Mouse (Mus musculus) midbrain, embryonic 12.5 days (tissue): Measurements from ENCODE around the gene Mgarp. TPM values are rescaled to one million over a fixed set of nuclear protein-coding genes. Genes with fewer than 3 reads are reported as not detected.

Experiments used
- ATAC-seq: fragments of 200-750 bp; cut with Nextera tagmentation; 2 replicates; pipeline ENCODE4 v1.8.0; 2017; ENCODE audit warnings: low read depth, moderate TSS enrichment, moderate library complexity; ENCODE audit not compliant: low FRiP score
- H3K27ac ChIP-seq: fragments of 300-500 bp; sonication (generic); replicated peaks from 2 replicates; pipeline ENCODE4 v1.5.1; 2016; ENCODE audit warnings: mild to moderate bottlenecking
- H3K27me3 ChIP-seq: fragments of 300-500 bp; sonication (generic); 2 replicates; pipeline ENCODE4 v1.6.1; 2016; ENCODE audit warnings: mild to moderate bottlenecking
- H3K36me3 ChIP-seq: fragments of 300-500 bp; sonication (generic); 2 replicates; pipeline ENCODE4 v1.6.1; 2016
- H3K4me1 ChIP-seq: fragments of 300-500 bp; sonication (generic); 2 replicates; pipeline ENCODE4 v1.6.1; 2016
- H3K4me2 ChIP-seq: fragments of 300-500 bp; sonication (generic); replicated peaks from 2 replicates; pipeline ENCODE4 v1.6.1; 2016; ENCODE audit warnings: mild to moderate bottlenecking, moderate library complexity
- H3K4me3 ChIP-seq: fragments of 300-500 bp; sonication (generic); 2 replicates; pipeline ENCODE4 v1.5.1; 2016; ENCODE audit warnings: mild to moderate bottlenecking
- H3K9ac ChIP-seq: fragments of 300-500 bp; sonication (generic); replicated peaks from 2 replicates; pipeline ENCODE4 v1.6.1; 2016; ENCODE audit warnings: mild to moderate bottlenecking, moderate library complexity
- H3K9me3 ChIP-seq: fragments of 300-500 bp; sonication (generic); 2 replicates; pipeline ENCODE4 v1.6.1; 2016; ENCODE audit warnings: mild to moderate bottlenecking
- WGBS: fragments of 180-500 bp; shearing (Covaris S2); methylation state at CpG from one replicate; pipeline ENCODE4 v1.1.7; 2016; 5-methylcytosine and 5-hydroxymethylcytosine counted together
- polyA plus RNA-seq: library from polyadenylated mRNA; unstranded; fragments of >200 nt; fragmentation: Nextera tagmentation; extraction: Ambion mirVana; gene quantifications from 2 replicates; pipeline ENCODE4 v1.2.1, GENCODE M21; 2016

Mgarp gene
- polyA plus RNA-seq, 1 experiment from 2014 or later = 19.2 TPM

- WGBS = 47% methylated on average over 31 of the region's 31 CpGs
- ATAC-seq = no peak
- H3K4me3 ChIP-seq = no peak overlapping the region
- H3K27me3 ChIP-seq = no peaks in the 10 kb centered on the region
- peak overlapping the region; percentile 40 for H3K4me2 ChIP-seq
- 0 out of 2 replicates have a peak, but pooled peaks cover 6% of the 10 kb centered on the region for H3K9me3 ChIP-seq
- no peak overlapping the region for H3K27ac ChIP-seq
- no peaks in the 10 kb centered on the region for H3K36me3 ChIP-seq
- H3K9ac ChIP-seq = no peak overlapping the region
- H3K4me1 ChIP-seq = peaks cover under 1% of the 10 kb centered on the region; the same call in 1 of the 2 replicates
These were observed 18.5 kb downstream of the Mgarp start for GRCm38 (mm10) chr3:51377878-51378664.

GRCm38 (mm10) chr3:51375307-51376265, 21.0 kb downstream of the Mgarp start:
- no peak for ATAC-seq
- Histone ChIP-seq H3K9ac (no peak overlapping the region), H3K4me2 (no peak overlapping the region), H3K27ac (no peak overlapping the region), H3K4me1 (no peaks in the 10 kb centered on the region), H3K36me3 (no peaks in the 10 kb centered on the region), H3K4me3 (no peak overlapping the region), H3K9me3 (0 out of 2 replicates have a peak, but pooled peaks cover 6% of the 10 kb centered on the region), H3K27me3 (no peaks in the 10 kb centered on the region)
- 86% methylated on average over 19 of the region's 19 CpGs for WGBS

DNA sequence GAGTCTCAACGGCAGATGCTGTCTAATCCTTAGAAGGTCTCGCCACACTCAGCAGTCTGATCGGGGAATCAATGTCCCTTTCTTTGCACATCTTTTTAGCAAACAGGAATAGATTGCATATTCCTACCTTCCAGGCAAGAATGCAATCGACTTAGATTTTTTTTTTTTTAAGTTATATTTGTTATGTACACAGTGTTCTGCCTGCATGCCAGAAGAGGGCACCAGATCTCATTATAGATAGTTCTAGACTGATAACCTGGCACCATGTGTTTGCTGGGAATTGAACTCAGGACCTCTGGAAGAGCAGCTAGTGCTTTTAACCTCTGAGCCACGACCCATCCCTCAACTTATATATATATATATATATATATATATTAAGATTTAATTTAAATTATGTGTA, 23.0 kb downstream of the Mgarp start:
- Histone ChIP-seq H3K9ac (no peak overlapping the region), H3K9me3 (0 out of 2 replicates have a peak, but pooled peaks cover 6% of the 10 kb centered on the region), H3K4me1 (no peaks in the 10 kb centered on the region), H3K27me3 (no peaks in the 10 kb centered on the region), H3K27ac (no peak overlapping the region), H3K4me2 (no peak overlapping the region), H3K36me3 (no peaks in the 10 kb centered on the region), H3K4me3 (no peak overlapping the region)
- ATAC-seq = no peak
- 72% methylated on average over 5 of the region's 5 CpGs for WGBS

DNA sequence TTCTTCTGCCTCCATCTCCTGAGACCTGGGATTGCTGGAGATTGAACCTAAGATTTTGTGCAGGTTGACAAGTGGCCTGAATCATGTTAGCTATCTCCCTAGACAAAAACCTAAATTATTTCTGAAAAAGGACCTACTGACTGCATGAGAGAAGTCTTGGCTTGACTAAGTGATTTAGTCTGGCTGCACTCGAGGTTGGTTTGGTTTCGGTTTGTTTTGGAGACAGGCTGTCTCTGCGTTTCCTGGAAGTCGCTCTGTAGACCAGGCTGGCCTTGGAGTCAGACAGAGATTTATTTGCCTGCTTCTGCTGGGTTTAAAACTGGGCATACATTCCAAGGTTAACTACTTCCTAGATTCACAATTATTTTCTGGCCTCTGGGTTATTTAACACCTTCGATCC, 23.7 kb downstream of the Mgarp start:
- H3K9me3 ChIP-seq = 0 out of 2 replicates have a peak, but pooled peaks cover 6% of the 10 kb centered on the region
- H3K4me2 ChIP-seq = no peak overlapping the region
- H3K27me3 ChIP-seq = 0 out of 2 replicates have a peak, but pooled peaks cover 3% of the 10 kb centered on the region
- ATAC-seq = no peak
- no peaks in the 10 kb centered on the region for H3K4me1 ChIP-seq
- H3K9ac ChIP-seq = no peak overlapping the region
- no peak overlapping the region for H3K27ac ChIP-seq
- no peak overlapping the region for H3K4me3 ChIP-seq
- WGBS = 82% methylated on average over 5 of the region's 5 CpGs
- no peaks in the 10 kb centered on the region for H3K36me3 ChIP-seq

DNA sequence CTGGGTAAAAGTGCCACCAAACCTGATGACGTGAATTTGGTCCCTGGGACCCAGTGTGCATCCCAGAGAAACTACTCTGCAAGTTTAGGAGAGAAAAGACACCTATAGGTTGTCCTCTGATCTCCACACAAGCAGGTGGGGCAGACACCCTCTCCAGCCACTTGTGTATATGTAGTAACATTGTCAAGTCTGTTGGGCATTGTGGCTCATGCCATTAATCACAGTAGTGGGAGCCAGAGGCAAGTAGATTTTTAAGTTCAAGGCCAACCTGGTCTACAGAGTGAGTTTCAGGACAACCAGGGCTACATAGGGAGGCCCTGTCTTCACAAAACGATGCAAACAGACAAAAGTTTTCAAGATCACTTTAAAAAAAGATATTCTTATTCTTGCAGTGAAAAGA, 24.7 kb downstream of the Mgarp start:
- H3K4me3 ChIP-seq = no peak overlapping the region
- H3K36me3 ChIP-seq = no peaks in the 10 kb centered on the region
- 0 out of 2 replicates have a peak, but pooled peaks cover 6% of the 10 kb centered on the region for H3K9me3 ChIP-seq
- no peak overlapping the region for H3K9ac ChIP-seq
- WGBS = 69% methylated on average over 2 of the region's 2 CpGs
- H3K4me2 ChIP-seq = no peak overlapping the region
- H3K27me3 ChIP-seq = 0 out of 2 replicates have a peak, but pooled peaks cover 3% of the 10 kb centered on the region
- ATAC-seq = no peak
- H3K27ac ChIP-seq = no peak overlapping the region
- H3K4me1 ChIP-seq = no peaks in the 10 kb centered on the region

DNA sequence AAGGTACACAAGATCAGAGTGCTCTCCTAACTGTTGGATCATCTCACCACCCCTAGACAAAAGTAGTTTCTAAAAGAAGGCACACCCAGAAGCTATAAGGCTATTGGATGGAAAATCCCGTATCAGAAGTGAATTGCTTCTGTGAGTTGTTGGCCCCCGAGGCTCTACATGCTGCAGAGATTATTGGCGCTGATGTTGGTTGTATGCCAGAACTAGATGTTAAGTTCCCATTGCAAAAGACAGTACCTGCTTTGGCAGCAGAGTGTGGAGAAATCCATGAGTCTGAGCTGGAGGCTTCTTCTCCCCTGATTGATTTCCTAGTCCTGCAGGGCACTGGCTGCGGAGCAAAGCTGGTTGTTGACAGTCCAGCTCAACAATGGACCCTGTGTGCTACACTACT, 28.5 kb downstream of the Mgarp start:
- H3K4me2 ChIP-seq = no peak overlapping the region
- H3K4me3 ChIP-seq = no peak overlapping the region
- no peaks in the 10 kb centered on the region for H3K9me3 ChIP-seq
- WGBS = 87% methylated on average over 4 of the region's 4 CpGs
- H3K36me3 ChIP-seq = no peaks in the 10 kb centered on the region
- ATAC-seq = no peak
- H3K27me3 ChIP-seq = peaks cover 15% of the 10 kb centered on the region
- no peak overlapping the region for H3K27ac ChIP-seq
- H3K9ac ChIP-seq = no peak overlapping the region
- no peaks in the 10 kb centered on the region; the same call in 1 of the 2 replicates for H3K4me1 ChIP-seq

DNA sequence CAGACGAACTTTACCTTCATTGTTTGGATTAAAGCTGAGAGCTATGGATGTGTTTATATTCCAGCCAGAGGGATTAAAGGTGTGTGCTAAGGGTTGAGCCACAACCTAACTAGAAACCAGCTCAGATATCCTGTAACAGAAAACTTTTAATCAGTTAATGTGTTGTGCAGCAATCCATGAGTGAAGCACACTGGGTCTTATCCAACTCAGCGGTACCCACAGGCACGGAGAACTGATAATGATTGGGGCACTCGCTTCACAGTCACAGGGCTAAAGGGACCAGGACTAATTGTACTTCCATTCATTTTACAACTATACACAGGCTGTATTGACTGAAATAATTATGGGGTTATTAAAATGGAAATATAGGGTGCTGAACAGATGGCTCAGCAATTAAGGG, 29.6 kb downstream of the Mgarp start:
- Histone ChIP-seq H3K27ac (no peak overlapping the region), H3K4me1 (no peaks in the 10 kb centered on the region; the same call in 1 of the 2 replicates), H3K9ac (no peak overlapping the region), H3K4me3 (no peak overlapping the region), H3K9me3 (no peaks in the 10 kb centered on the region), H3K36me3 (no peaks in the 10 kb centered on the region), H3K27me3 (peaks cover 25% of the 10 kb centered on the region), H3K4me2 (no peak overlapping the region)
- ATAC-seq = no peak
- 77% methylated on average over 4 of the region's 4 CpGs for WGBS

DNA sequence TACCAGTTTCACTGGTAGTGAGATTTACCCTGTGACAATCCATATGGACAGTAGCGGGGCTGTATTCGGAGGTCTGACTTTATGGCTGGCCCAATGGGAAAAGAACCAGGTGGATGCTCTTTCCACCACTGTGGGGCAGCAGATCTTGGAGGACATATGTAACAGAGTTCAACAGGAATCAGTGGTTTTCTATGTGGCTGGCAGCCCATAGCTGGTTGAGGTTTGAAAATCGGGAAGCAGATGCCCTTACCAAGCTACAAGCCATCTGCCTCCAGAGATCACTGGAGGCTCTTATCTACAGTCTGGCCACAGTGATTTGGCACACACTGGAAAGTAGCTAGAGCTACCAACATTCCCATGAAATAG, 31.0 kb downstream of the Mgarp start:
- WGBS = 13% methylated on average over 3 of the region's 3 CpGs
- peaks cover 37% of the 10 kb centered on the region for H3K27me3 ChIP-seq
- H3K9ac ChIP-seq = peak overlapping the region; percentile 26; the same call in 1 of the 2 replicates

DNA sequence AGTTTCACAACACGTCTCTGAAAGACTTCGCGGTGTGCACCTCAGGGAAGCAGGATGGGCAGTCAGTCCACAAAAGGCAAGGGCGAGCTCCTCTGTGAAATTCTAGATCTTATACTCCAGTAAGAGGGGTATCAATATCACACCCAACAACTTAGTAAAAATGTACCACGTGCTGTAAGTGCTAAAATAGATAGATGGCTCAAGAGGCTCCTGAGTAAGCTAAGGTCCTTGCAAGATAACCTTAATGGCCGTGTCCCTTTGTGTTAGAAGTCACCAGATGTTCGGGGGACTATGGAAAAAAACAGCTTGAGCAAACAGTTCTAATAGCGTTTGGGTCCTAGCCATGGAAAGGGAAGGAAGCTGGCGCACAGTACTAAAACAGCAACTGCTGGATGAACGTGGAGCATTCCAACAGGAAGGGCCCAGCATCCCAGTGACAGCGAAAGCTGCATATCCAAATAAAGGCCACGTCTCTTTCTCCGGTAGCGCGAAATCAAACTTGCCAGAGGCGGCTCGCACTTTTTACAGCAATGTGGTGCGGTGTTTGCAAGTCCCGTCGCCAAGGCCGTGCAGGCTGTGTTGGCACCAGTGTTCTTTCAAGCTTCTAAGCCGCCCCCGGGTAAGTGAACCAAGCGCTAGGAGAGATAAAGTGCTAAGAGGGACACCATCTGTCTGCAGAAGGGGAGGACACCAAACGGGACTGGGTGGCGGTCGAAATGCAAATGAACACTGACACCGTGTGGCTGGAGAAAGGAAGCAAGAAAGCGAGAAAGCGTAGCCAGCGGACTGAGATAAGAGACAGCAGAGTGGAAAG, 31.6 kb downstream of the Mgarp start:
- 7% methylated on average over 31 of the region's 31 CpGs for WGBS
- Histone ChIP-seq H3K9ac (peak overlapping the region; percentile 48), H3K4me1 (no peaks in the 10 kb centered on the region; the same call in 1 of the 2 replicates), H3K9me3 (no peaks in the 10 kb centered on the region), H3K27me3 (peaks cover 39% of the 10 kb centered on the region), H3K27ac (no peak overlapping the region), H3K36me3 (no peaks in the 10 kb centered on the region), H3K4me3 (peak overlapping the region; percentile 42), H3K4me2 (peak overlapping the region; percentile 71)
- ATAC-seq = peak; percentile 90

More for the DNA sequence above, 31.0 kb downstream of the Mgarp start:
- Histone ChIP-seq H3K27ac (no peak overlapping the region), H3K9me3 (no peaks in the 10 kb centered on the region), H3K36me3 (no peaks in the 10 kb centered on the region), H3K4me2 (peak overlapping the region; percentile 71), H3K4me3 (peak overlapping the region; percentile 42), H3K4me1 (no peaks in the 10 kb centered on the region; the same call in 1 of the 2 replicates)
- ATAC-seq = no peak

GRCm38 (mm10) chr3:51361066-51361465, 35.5 kb downstream of the Mgarp start:
- no peak overlapping the region for H3K4me2 ChIP-seq
- 20% methylated on average over 9 of the region's 9 CpGs for WGBS
- no peak overlapping the region for H3K27ac ChIP-seq
- no peaks in the 10 kb centered on the region for H3K36me3 ChIP-seq
- peaks cover 67% of the 10 kb centered on the region for H3K27me3 ChIP-seq
- no peaks in the 10 kb centered on the region for H3K9me3 ChIP-seq
- no peak overlapping the region for H3K9ac ChIP-seq
- no peak overlapping the region for H3K4me3 ChIP-seq
- no peak for ATAC-seq
- peaks cover 9% of the 10 kb centered on the region for H3K4me1 ChIP-seq

DNA sequence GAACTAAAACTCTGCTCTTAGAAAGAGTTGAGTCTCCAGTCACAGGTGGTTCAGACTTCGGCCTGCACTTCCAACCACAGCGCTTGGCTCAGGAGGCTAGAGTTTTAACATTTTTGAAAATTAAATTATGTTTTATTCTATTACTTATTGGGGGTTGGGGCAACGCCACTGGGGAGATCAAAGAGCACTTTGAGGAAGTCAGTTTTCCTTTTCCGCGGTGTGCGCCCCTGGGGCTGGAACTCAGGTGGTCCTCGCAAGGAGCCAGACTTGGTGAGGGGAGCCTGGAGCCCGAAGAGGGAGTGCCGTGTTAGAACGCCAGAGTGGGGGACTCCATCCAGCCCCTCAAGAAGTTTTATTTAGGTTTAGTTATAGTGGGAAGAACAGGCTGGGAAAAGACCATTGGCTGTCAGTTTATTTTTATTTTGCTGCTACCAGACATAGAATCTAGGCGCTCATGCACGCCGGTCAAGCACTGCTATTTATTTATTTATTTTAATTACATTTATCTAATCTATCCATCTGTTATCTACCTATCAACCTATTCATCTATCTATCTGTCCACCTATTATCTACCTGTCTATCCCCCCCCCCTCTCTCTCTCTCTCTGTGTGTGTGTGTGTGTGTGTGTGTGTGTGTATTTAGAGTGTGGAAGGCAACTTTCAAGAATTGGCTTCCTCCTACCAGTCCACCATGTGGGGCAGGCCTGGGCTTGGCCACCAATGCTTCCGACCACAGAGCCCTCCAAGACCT, 36.8 kb downstream of the Mgarp start:
- Histone ChIP-seq H3K4me1 (peaks cover 9% of the 10 kb centered on the region), H3K27ac (no peak overlapping the region), H3K36me3 (no peaks in the 10 kb centered on the region), H3K9me3 (no peaks in the 10 kb centered on the region), H3K9ac (no peak overlapping the region), H3K4me3 (peak overlapping the region; percentile 46; the same call in 1 of the 2 replicates), H3K4me2 (0 out of 2 replicates have a peak overlapping the region, but pooled peaks have one; percentile 55), H3K27me3 (peaks cover 66% of the 10 kb centered on the region)
- no peak for ATAC-seq
- WGBS = 16% methylated on average over 14 of the region's 14 CpGs
